Mouse (Mus musculus) MEL (cell line): ENCODE measurements around the gene Txnip.
A peak's percentile ranks its signal among the peaks of the same experiment; 100 is the strongest.

Experiments used
- CTCF ChIP-seq, 3 experiments: IDR thresholded peaks in 2 of 3; conservative IDR thresholded peaks in 1 of 3; 2 replicates each; pipeline ENCODE4 v1.5.1; 2011 to 2012; ENCODE audit warnings: low read length in 3 of 3, low read depth in 2 of 3, mild to moderate bottlenecking in 2 of 3, improper control_type of control experiment in 1 of 3, inconsistent platforms in 1 of 3, mixed read lengths in 1 of 3, moderate library complexity in 1 of 3; ENCODE audit not compliant: control insufficient read depth in 1 of 3, insufficient read depth in 1 of 3, poor library complexity in 1 of 3, severe bottlenecking in 1 of 3
- E2F4 ChIP-seq: IDR thresholded peaks from 2 replicates; pipeline ENCODE4 v1.6.1; 2011; ENCODE audit warnings: low read depth, low read length, improper control_type of control experiment, borderline replicate concordance
- GABPA ChIP-seq: IDR thresholded peaks from 2 replicates; pipeline ENCODE4 v1.6.1; 2012; ENCODE audit warnings: low read depth, mild to moderate bottlenecking, inconsistent platforms, low read length, improper control_type of control experiment, moderate library complexity
- MAFK ChIP-seq: IDR thresholded peaks from 2 replicates; pipeline ENCODE4 v1.6.1; 2011; ENCODE audit warnings: low read depth, mild to moderate bottlenecking, low read length, improper control_type of control experiment, borderline replicate concordance
- MAX ChIP-seq: IDR thresholded peaks from 2 replicates; pipeline ENCODE4 v1.6.1; 2011; ENCODE audit warnings: low read length, improper control_type of control experiment
- MXI1 ChIP-seq: IDR thresholded peaks from 2 replicates; pipeline ENCODE4 v1.6.1; 2011; ENCODE audit warnings: mild to moderate bottlenecking, low read depth, low read length, improper control_type of control experiment
- POLR2AphosphoS5 ChIP-seq: IDR thresholded peaks from 2 replicates; pipeline ENCODE4 v1.6.1; 2012; ENCODE audit warnings: low read depth, borderline replicate concordance, mild to moderate bottlenecking, inconsistent platforms, low read length, moderate library complexity, mixed read lengths
- SMC3 ChIP-seq: IDR thresholded peaks from 2 replicates; pipeline ENCODE4 v1.6.1; 2011; ENCODE audit warnings: low read depth, low read length, improper control_type of control experiment
- TBP ChIP-seq: IDR thresholded peaks from 2 replicates; pipeline ENCODE4 v1.8.0; 2011; ENCODE audit warnings: low read depth, low read length, improper control_type of control experiment
- TCF12 ChIP-seq: IDR thresholded peaks from 2 replicates; pipeline ENCODE4 v1.6.1; 2014; ENCODE audit warnings: low read depth, mild to moderate bottlenecking, inconsistent platforms, low read length, improper control_type of control experiment, moderate library complexity
- USF1 ChIP-seq: IDR thresholded peaks from 2 replicates; pipeline ENCODE4 v1.6.1; 2014; ENCODE audit warnings: low read depth, mild to moderate bottlenecking, inconsistent platforms, low read length, improper control_type of control experiment, moderate library complexity
- ZC3H11A ChIP-seq: IDR thresholded peaks from 2 replicates; pipeline ENCODE4 v1.6.1; 2012; ENCODE audit warnings: low read depth, mild to moderate bottlenecking, inconsistent platforms, low read length, improper control_type of control experiment
- ZNF384 ChIP-seq: IDR thresholded peaks from 2 replicates; pipeline ENCODE4 v1.6.1; 2012; ENCODE audit warnings: low read depth, mild to moderate bottlenecking, inconsistent platforms, low read length, improper control_type of control experiment

- no peak for TF ChIP-seq ZC3H11A
- no peak for TF ChIP-seq ZNF384
- TF ChIP-seq USF1, result no peak
- TF ChIP-seq CTCF (IDR thresholded peaks at IDR 0.05 in 2 of 3, conservative IDR thresholded peaks at IDR 0.05 in 1 of 3; ENCODE audit: control insufficient read depth in 1 of 3, insufficient read depth in 1 of 3, low read depth in 2 of 3, low read length in 3 of 3, poor library complexity in 1 of 3, severe bottlenecking in 1 of 3), result no peak
- TF ChIP-seq POLR2AphosphoS5, result peak; percentile 14; the same call in 1 of the 2 replicates
- no peak for TF ChIP-seq SMC3
- no peak for TF ChIP-seq E2F4
- TF ChIP-seq GABPA, result no peak
- no peak for TF ChIP-seq MAX
- TF ChIP-seq MAFK, result no peak
- no peak for TF ChIP-seq MXI1
- no peak for TF ChIP-seq TCF12
- TF ChIP-seq TBP, result no peak
Measured at GRCm38 (mm10) chr3:96563911-96564632, 6.3 kb downstream of the Txnip start.
